Mouse (Mus musculus) G1E (cell line): ENCODE measurements at regions not wholly inside any gene's neighbourhood (a gene's known extent, or its start where the extent isn't known, plus 50 kb on each side); places are given as distances from the start of the nearest gene placed in this dataset.
"Not testable (repeated sequence)": the region's sequence is repeated elsewhere in the genome, so short reads cannot be mapped to it uniquely, and the experiment has no call there.

Experiments used
- ATAC-seq: 2 replicates; pipeline ENCODE4 v1.8.0; 2016; ENCODE audit warnings: mild to moderate bottlenecking; ENCODE audit not compliant: insufficient number of reproducible peaks, poor library complexity, low FRiP score, severe bottlenecking; ENCODE audit errors: extremely low read depth
- DNase-seq: peaks from one replicate; pipeline ENCODE4 v3.0.0; 2012; ENCODE audit warnings: low spot score
- H3K27me3 ChIP-seq: 2 replicates; pipeline ENCODE4 v1.6.1; 2012; ENCODE audit warnings: mild to moderate bottlenecking, low read length, inconsistent platforms; ENCODE audit not compliant: insufficient read depth
- H3K36me3 ChIP-seq: replicated peaks from 2 replicates; pipeline ENCODE3; 2012; ENCODE audit warnings: mild to moderate bottlenecking, inconsistent platforms
- H3K4me1 ChIP-seq: 2 replicates; pipeline ENCODE4 v1.6.1; 2012; ENCODE audit warnings: low read depth, low read length, inconsistent platforms, mixed read lengths; ENCODE audit not compliant: insufficient read depth
- H3K4me3 ChIP-seq: 2 replicates; pipeline ENCODE4 v1.5.1; 2012; ENCODE audit warnings: low read depth, mild to moderate bottlenecking, inconsistent platforms, low read length, moderate library complexity, mixed read lengths
- H3K9me3 ChIP-seq: replicated peaks from 2 replicates; pipeline ENCODE4 v1.6.1; 2012; ENCODE audit warnings: inconsistent platforms
- CTCF ChIP-seq: IDR thresholded peaks from 2 replicates; pipeline ENCODE4 v1.5.1; 2012; ENCODE audit warnings: low read depth, low read length, inconsistent platforms, mixed read lengths
- GATA1 ChIP-seq: IDR thresholded peaks from 2 replicates; pipeline ENCODE4 v1.6.1; 2012; ENCODE audit warnings: borderline replicate concordance, low read length, inconsistent platforms, mixed read lengths
- GATA2 ChIP-seq: IDR thresholded peaks from 2 replicates; pipeline ENCODE4 v1.6.1; 2012; ENCODE audit warnings: low read depth, low read length, inconsistent platforms, borderline replicate concordance
- POLR2AphosphoS5 ChIP-seq: IDR thresholded peaks from 2 replicates; pipeline ENCODE4 v1.6.1; 2012; ENCODE audit warnings: low read depth, low read length, inconsistent platforms; ENCODE audit not compliant: insufficient replicate concordance
- TAL1 ChIP-seq: conservative IDR thresholded peaks from 2 replicates; pipeline ENCODE4 v1.6.1; 2012; ENCODE audit warnings: low read depth, low read length, inconsistent platforms, mixed read lengths

- Histone ChIP-seq H3K9me3 (0 out of 2 replicates have a peak, but pooled peaks cover 2% of the 10 kb centered on the region), H3K4me3 (no peak overlapping the region), H3K27me3 (no peaks in the 10 kb centered on the region), H3K36me3 (no peaks in the 10 kb centered on the region), H3K4me1 (no peaks in the 10 kb centered on the region)
- TF ChIP-seq GATA1 = no peak
- no peak for TF ChIP-seq GATA2
- no peak for TF ChIP-seq TAL1
- no peak for TF ChIP-seq CTCF
- no peak for TF ChIP-seq POLR2AphosphoS5
- no peak for ATAC-seq
- no peak for DNase-seq
Observed at GRCm38 (mm10) chr17:62135050-62135449, 746.1 kb downstream of the Efna5 start.

- H3K27me3 ChIP-seq, H3K36me3 ChIP-seq, H3K9me3 ChIP-seq, H3K4me3 ChIP-seq, ATAC-seq, DNase-seq, H3K4me1 ChIP-seq: not testable (repeated sequence)
Observed at GRCm38 (mm10) chr17:62111703-62112102, 769.4 kb downstream of the Efna5 start.

DNA sequence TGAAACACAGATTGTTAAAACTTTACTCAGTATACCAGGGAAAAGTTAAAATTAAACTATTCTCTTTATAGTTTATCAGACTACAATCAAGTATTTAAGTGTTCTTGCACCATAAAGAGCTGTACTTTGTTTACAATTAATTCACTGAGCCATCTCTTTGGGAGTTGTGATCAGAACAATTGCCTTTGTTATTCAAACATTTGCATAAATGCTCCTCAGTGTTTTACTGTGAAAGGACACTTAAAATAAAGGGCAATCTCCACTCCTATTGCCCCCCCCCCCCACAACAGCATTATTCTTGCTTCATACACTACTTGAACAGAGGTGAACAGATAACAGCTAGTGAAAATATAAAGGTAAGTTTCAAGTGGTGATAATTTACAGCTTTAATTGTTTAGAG is 772.1 kb downstream of the Efna5 start:
- Histone ChIP-seq H3K9me3 (no peaks in the 10 kb centered on the region; the same call in 1 of the 2 replicates), H3K4me1 (no peaks in the 10 kb centered on the region), H3K4me3 (no peak overlapping the region), H3K27me3 (no peaks in the 10 kb centered on the region), H3K36me3 (no peaks in the 10 kb centered on the region)
- DNase-seq (no peak), ATAC-seq (no peak)
- TF ChIP-seq GATA2 (no peak), CTCF (no peak), TAL1 (no peak), POLR2AphosphoS5 (no peak), GATA1 (no peak)

GRCm38 (mm10) chr17:62083281-62083680 is 797.8 kb downstream of the Efna5 start:
- H3K36me3 ChIP-seq = no peaks in the 10 kb centered on the region
- DNase-seq (no peak), ATAC-seq (no peak)
- H3K9me3 ChIP-seq = no peaks in the 10 kb centered on the region
- no peak for TF ChIP-seq TAL1
- no peak for TF ChIP-seq GATA1
- TF ChIP-seq CTCF = no peak
- TF ChIP-seq POLR2AphosphoS5 = no peak
- no peak for TF ChIP-seq GATA2
- H3K4me3 ChIP-seq = no peak overlapping the region
- H3K4me1 ChIP-seq = no peaks in the 10 kb centered on the region
- no peaks in the 10 kb centered on the region for H3K27me3 ChIP-seq

DNA sequence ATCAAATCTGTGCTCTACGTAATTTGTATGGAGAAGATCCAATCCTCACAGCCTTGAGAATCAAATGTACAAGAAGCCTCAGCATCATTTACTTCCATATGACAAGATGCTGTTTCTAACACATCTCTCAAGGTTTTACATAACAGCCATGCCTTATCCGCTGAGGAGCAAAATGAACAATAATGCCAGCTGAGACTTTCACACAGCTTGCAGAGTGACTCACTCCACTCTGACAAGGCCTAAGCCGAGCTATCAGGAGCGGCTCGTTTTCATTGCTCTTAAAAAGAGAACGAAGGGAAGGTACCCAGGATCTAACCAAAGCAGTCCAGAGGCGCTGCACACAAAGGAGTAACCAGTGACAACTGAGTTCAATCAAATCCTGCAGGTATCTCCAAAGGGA is 803.5 kb downstream of the Efna5 start:
- no peak for ATAC-seq
- H3K4me3 ChIP-seq = no peak overlapping the region
- H3K27me3 ChIP-seq = no peaks in the 10 kb centered on the region
- TF ChIP-seq GATA2 (no peak), GATA1 (no peak), TAL1 (no peak), CTCF (no peak), POLR2AphosphoS5 (no peak)
- no peaks in the 10 kb centered on the region for H3K9me3 ChIP-seq
- H3K4me1 ChIP-seq = no peaks in the 10 kb centered on the region
- DNase-seq = no peak
- no peaks in the 10 kb centered on the region for H3K36me3 ChIP-seq

DNA sequence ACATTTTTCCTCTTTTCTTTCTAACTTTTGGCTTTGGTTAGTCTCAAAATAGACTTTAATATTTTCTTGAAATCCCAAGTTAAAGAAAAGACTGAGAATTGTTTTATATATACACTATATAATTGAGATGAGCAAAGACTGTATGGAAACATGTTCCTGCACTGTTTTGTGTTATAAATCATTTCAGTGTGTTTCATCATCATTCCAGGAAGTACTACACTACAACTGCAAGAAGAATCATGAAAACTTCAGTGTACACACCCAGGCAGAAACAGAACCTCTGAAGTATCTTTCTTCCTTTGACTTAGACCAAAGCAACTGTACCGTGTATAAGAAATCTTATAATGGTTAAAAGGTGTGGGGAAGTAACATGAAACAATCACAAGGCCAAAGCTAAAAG is 816.2 kb downstream of the Efna5 start:
- 0 out of 2 replicates have a peak, but pooled peaks cover 3% of the 10 kb centered on the region for H3K9me3 ChIP-seq
- ATAC-seq (no peak), DNase-seq (no peak)
- H3K4me1 ChIP-seq = no peaks in the 10 kb centered on the region
- TF ChIP-seq TAL1 (no peak), GATA2 (no peak), POLR2AphosphoS5 (no peak), CTCF (no peak)
- no peak overlapping the region for H3K4me3 ChIP-seq
- H3K27me3 ChIP-seq = no peaks in the 10 kb centered on the region
- H3K36me3 ChIP-seq = no peaks in the 10 kb centered on the region

- Histone ChIP-seq H3K9me3 (no peaks in the 10 kb centered on the region), H3K27me3 (no peaks in the 10 kb centered on the region), H3K4me1 (no peaks in the 10 kb centered on the region), H3K4me3 (no peak overlapping the region), H3K36me3 (no peaks in the 10 kb centered on the region)
- TF ChIP-seq TAL1 = no peak
- no peak for ATAC-seq
- no peak for DNase-seq
Observed at GRCm38 (mm10) chr17:62058016-62058415, 823.1 kb downstream of the Efna5 start.
